Mouse (Mus musculus) forebrain, embryonic 12.5 days (tissue): ENCODE measurements at regions not wholly inside any gene's neighbourhood (a gene's known extent, or its start where the extent isn't known, plus 50 kb on each side); places are given as distances from the start of the nearest gene placed in this dataset.

Experiments used
- ATAC-seq: fragments of 200-750 bp; cut with Nextera tagmentation; 2 replicates; pipeline ENCODE4 v1.8.0; 2017; ENCODE audit warnings: moderate TSS enrichment; ENCODE audit not compliant: low FRiP score
- H3K27ac ChIP-seq: fragments of 300-500 bp; sonication (generic); 2 replicates; pipeline ENCODE4 v1.5.1; 2016; ENCODE audit warnings: mild to moderate bottlenecking
- H3K27me3 ChIP-seq: fragments of 300-500 bp; sonication (generic); 2 replicates; pipeline ENCODE4 v1.6.1; 2016; ENCODE audit warnings: mild to moderate bottlenecking
- H3K36me3 ChIP-seq: fragments of 300-500 bp; sonication (generic); replicated peaks from 2 replicates; pipeline ENCODE4 v1.6.1; 2016; ENCODE audit warnings: mild to moderate bottlenecking
- H3K4me1 ChIP-seq: fragments of 300-500 bp; sonication (generic); 2 replicates; pipeline ENCODE4 v1.6.1; 2016
- H3K4me2 ChIP-seq: fragments of 300-500 bp; sonication (generic); 2 replicates; pipeline ENCODE4 v1.6.1; 2016; ENCODE audit warnings: mild to moderate bottlenecking, moderate library complexity
- H3K4me3 ChIP-seq: fragments of 300-500 bp; sonication (generic); replicated peaks from 2 replicates; pipeline ENCODE4 v1.5.1; 2016; ENCODE audit warnings: mild to moderate bottlenecking
- H3K9ac ChIP-seq: fragments of 300-500 bp; sonication (generic); 2 replicates; pipeline ENCODE4 v1.6.1; 2016; ENCODE audit warnings: mild to moderate bottlenecking
- H3K9me3 ChIP-seq: fragments of 300-500 bp; sonication (generic); 2 replicates; pipeline ENCODE4 v1.6.1; 2016
- WGBS: fragments of 180-500 bp; shearing (Covaris S2); methylation state at CpG from one replicate; pipeline ENCODE4 v1.1.7; 2016; 5-methylcytosine and 5-hydroxymethylcytosine counted together

DNA sequence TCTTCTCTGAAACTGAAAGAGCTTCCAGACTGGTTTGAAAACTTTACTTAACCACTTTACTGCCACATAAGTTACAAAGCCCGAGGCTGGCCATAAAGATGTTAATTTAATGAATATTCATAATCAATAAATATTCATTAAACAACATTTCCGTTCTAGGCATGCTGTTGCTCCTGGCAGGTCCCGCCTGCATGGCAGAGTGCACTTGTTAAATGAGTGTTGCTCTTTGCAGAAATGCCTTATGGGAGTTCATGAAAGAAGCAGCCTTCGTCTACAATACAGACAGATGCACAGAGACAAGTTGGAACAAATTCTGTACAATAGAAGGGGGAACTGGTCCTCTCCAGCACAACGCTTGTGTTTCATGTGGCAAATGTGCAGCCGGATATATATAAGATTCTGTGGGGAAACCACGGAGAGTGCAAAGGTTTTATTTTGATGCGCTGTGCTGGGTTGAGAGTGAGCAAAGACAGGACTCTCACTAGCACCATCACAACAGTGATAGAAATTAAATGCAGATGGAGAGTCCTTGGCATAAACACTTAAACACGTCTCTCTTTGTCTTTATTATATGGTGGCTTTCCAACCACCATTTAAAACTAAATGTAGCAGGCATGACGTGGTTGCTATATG is 1034.2 kb downstream of the Ttll7 start:
- H3K4me2 ChIP-seq, result no peak overlapping the region
- WGBS, result 62% methylated on average over 10 of the region's 10 CpGs
- H3K27ac ChIP-seq, result no peak overlapping the region
- no peak overlapping the region for H3K4me3 ChIP-seq
- no peaks in the 10 kb centered on the region for H3K9me3 ChIP-seq
- H3K27me3 ChIP-seq, result no peaks in the 10 kb centered on the region
- peak; percentile 33; the same call in 1 of the 2 replicates for ATAC-seq
- peaks cover 9% of the 10 kb centered on the region for H3K4me1 ChIP-seq
- H3K36me3 ChIP-seq, result no peaks in the 10 kb centered on the region
- no peak overlapping the region for H3K9ac ChIP-seq

DNA sequence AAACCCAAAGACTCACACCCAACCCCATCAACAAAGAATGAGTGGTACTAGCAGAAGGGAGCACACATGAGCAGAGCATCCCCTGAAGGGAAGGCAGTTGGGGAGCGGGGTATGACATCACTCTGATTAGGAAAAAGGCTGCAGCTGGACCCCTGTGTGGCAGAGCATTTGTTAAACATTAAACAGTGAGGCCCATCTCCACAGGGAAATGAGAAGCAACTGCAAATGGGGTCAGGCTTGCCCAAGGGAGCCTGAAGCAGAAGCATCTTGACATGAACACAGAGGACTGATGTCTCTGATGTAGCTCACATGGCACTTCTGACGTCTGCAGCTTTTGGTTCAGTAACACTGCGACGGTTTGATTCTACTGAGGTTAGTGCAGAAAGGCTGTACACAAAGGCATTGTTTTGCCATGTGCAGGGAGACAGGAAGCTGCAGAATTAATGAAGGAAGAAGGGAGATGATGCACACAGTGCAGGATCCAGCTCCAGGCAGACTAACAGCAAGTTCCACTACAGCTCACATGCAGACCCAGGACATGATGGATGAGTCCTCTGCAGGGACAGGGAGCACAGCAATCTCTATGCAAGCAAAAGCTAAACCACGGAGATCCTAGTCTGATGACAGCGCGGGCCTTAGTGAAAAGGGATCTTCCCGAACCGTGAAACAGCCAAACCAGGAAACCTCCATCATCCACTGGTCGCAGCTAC is 1030.9 kb downstream of the Ttll7 start:
- 69% methylated on average over 10 of the region's 10 CpGs for WGBS
- no peaks in the 10 kb centered on the region for H3K27me3 ChIP-seq
- no peak overlapping the region for H3K4me2 ChIP-seq
- H3K27ac ChIP-seq, result no peak overlapping the region
- H3K4me3 ChIP-seq, result no peak overlapping the region
- peak; percentile 63 for ATAC-seq
- no peaks in the 10 kb centered on the region for H3K9me3 ChIP-seq
- peaks cover 9% of the 10 kb centered on the region for H3K4me1 ChIP-seq
- no peaks in the 10 kb centered on the region for H3K36me3 ChIP-seq
- H3K9ac ChIP-seq, result no peak overlapping the region

DNA sequence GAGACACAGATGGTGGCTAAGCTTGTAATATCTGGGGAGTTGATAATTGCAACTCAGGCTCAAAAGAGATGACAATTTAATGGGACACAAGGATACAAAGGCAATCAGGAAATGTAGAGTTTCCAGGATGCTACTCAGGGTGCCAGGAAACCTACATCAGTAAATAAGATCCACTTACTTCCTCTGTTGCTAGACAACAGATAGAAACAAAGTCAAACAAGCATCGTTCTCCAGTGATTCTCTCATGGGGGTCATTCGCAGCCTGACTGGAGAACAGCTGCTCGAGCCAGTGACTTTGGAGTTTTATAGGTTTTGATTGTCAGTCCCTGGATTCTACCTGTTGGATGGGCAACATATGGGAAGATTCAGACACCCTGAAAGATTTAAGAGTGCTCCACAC is 1026.5 kb downstream of the Ttll7 start:
- no peaks in the 10 kb centered on the region for H3K9me3 ChIP-seq
- 81% methylated on average over 3 of the region's 3 CpGs for WGBS
- no peak overlapping the region for H3K4me2 ChIP-seq
- no peak overlapping the region for H3K9ac ChIP-seq
- ATAC-seq, result no peak
- no peaks in the 10 kb centered on the region for H3K36me3 ChIP-seq
- no peaks in the 10 kb centered on the region for H3K27me3 ChIP-seq
- H3K4me1 ChIP-seq, result peaks cover 9% of the 10 kb centered on the region
- H3K4me3 ChIP-seq, result no peak overlapping the region
- no peak overlapping the region for H3K27ac ChIP-seq

DNA sequence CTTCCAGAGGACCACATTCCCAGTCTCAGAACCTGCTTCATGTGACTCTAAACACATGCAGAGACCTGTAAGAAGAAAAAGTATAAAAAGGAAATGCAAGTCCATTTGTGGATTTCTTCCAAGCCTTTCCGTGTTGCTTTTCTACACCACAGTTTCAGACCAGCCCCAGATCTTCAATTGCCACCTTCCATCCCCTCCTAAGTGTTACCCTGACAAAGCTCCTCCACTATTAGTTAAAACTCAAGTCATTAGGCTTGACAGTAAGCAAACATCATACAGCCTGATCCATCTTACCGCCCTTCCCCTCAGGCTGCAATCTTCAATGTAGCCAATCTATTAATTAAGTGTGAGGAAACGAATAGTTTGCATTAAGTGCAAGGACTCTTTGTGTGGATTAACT is 1016.1 kb downstream of the Ttll7 start:
- Histone ChIP-seq H3K27me3 (no peaks in the 10 kb centered on the region), H3K9me3 (no peaks in the 10 kb centered on the region), H3K4me3 (no peak overlapping the region), H3K9ac (no peak overlapping the region), H3K4me2 (no peak overlapping the region), H3K27ac (no peak overlapping the region), H3K36me3 (no peaks in the 10 kb centered on the region), H3K4me1 (no peaks in the 10 kb centered on the region)
- WGBS, result 71% methylated on average over 3 of the region's 3 CpGs
- no peak for ATAC-seq

DNA sequence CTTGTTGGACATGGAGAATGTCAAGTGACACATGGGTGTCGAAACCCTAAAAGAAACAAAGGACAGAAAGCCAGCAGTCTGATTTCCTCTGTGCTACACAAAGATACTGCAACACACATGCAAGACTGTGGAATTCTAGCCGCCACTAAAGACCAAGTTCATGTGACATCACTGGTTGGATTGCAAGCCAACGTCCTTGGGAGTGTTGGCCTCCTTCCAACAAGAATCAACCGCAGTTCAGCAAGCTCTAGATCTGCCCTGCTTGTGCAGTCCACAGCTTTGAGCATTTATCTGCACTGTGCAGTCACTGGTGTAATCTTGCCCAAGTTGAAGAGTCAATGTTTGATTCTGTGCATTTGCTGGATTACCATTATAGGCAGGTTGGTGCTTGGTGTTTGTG is 1001.2 kb downstream of the Ttll7 start:
- WGBS, result 84% methylated on average over 4 of the region's 4 CpGs
- H3K4me2 ChIP-seq, result no peak overlapping the region
- ATAC-seq, result no peak

DNA sequence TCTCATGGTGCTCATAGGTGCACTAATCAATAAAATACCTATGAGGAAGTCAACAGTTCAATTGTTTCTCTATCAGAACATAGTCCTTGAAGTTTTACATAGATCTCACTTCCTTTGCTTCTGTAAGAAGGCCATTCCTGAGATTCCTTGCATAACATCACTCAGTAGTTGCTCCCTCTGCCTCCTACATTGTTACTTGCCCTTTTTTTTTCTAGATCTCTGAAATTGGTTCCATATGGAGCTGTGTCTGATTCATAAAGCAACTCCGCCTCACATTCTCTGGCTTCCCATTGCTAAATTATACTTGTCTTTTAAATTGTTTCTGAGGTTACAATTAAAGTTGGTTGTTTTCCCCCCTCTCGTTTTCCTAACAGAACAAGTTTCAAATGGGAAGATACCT is 1000.7 kb downstream of the Ttll7 start:
- H3K9me3 ChIP-seq, result no peaks in the 10 kb centered on the region
- WGBS, result 81% methylated on average over 2 of the region's 2 CpGs
- no peak for ATAC-seq

More for the DNA sequence above, 1001.2 kb downstream of the Ttll7 start:
- Histone ChIP-seq H3K27me3 (no peaks in the 10 kb centered on the region), H3K4me3 (no peak overlapping the region), H3K9me3 (no peaks in the 10 kb centered on the region), H3K4me1 (no peaks in the 10 kb centered on the region), H3K36me3 (no peaks in the 10 kb centered on the region), H3K9ac (no peak overlapping the region), H3K27ac (no peak overlapping the region)

DNA sequence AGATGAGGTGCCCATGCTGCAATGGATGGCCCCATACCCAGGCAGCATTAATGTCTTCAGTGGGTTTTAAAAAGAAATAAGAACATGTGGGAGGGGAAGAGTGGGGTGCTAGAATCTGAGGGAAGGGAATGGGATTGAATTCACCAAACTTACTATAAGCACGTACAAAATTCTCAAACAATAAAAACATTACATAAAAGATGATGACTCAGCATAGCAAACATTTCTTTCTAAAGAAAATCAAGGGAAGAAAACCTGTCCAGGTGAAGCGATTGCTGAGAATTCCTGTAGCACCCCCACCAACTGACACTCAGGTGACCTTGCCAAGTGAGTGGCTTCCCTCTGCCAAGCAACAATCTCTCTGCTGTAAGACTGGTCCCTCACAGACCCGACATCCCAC is 989.2 kb downstream of the Ttll7 start:
- no peaks in the 10 kb centered on the region for H3K36me3 ChIP-seq
- no peak overlapping the region for H3K9ac ChIP-seq
- H3K4me3 ChIP-seq, result no peak overlapping the region
- no peak overlapping the region for H3K27ac ChIP-seq
- H3K27me3 ChIP-seq, result no peaks in the 10 kb centered on the region
- no peak for ATAC-seq
- no peaks in the 10 kb centered on the region for H3K9me3 ChIP-seq
- H3K4me1 ChIP-seq, result no peaks in the 10 kb centered on the region
- H3K4me2 ChIP-seq, result no peak overlapping the region
- WGBS, result 89% methylated on average over 3 of the region's 3 CpGs

More for the DNA sequence above, 1000.7 kb downstream of the Ttll7 start:
- H3K4me1 ChIP-seq, result no peaks in the 10 kb centered on the region
- no peak overlapping the region for H3K9ac ChIP-seq
- no peak overlapping the region for H3K4me3 ChIP-seq
- no peaks in the 10 kb centered on the region for H3K27me3 ChIP-seq
- H3K27ac ChIP-seq, result no peak overlapping the region
- no peak overlapping the region for H3K4me2 ChIP-seq
- H3K36me3 ChIP-seq, result no peaks in the 10 kb centered on the region

DNA sequence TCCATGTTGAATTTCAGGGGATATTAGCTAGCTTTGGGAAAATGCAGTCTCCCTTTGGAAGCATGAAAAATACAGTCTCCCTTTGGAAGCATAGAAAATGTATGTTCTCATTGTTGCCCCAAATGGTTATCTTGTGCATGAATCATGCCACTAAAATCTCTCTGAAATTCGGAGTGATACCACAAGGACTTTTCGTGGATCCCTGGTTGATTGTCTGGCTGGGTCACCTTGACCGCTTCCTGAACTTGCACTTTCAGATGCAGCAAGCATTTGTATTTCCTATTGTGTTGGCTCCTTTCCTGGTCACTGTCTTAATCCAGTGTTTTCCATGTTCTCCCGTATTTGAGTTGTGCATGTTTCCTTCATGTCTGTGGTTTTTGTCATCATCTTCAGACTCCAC is 986.6 kb downstream of the Ttll7 start:
- Histone ChIP-seq H3K9ac (no peak overlapping the region), H3K27me3 (no peaks in the 10 kb centered on the region), H3K4me3 (no peak overlapping the region), H3K4me2 (no peak overlapping the region), H3K9me3 (no peaks in the 10 kb centered on the region), H3K36me3 (no peaks in the 10 kb centered on the region), H3K4me1 (no peaks in the 10 kb centered on the region), H3K27ac (no peak overlapping the region)
- no peak for ATAC-seq
- 89% methylated on average over 4 of the region's 4 CpGs for WGBS

DNA sequence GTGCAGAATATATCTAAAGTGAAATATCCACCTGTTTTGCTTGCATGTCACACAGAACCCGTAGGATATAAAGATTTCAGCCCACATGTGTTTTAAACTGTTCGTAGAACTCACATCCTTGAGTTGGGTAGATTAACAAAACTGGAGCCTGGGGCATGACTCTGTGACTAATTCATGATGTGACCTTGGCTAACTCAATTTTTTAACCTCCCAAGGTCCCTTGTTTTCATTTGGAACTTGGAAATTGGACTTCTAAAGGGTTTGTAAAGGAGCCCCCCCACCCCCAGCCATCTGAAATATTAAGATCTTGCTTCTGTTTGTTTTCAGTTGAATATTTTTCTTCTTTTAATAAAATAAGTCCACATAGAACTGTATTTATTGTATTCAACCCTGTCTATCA is 983.5 kb downstream of the Ttll7 start:
- ATAC-seq, result no peak
- H3K4me1 ChIP-seq, result no peaks in the 10 kb centered on the region
- no peak overlapping the region for H3K4me3 ChIP-seq
- no peak overlapping the region for H3K27ac ChIP-seq
- WGBS, result 79% methylated on average over 2 of the region's 2 CpGs
- no peak overlapping the region for H3K9ac ChIP-seq
- no peak overlapping the region for H3K4me2 ChIP-seq
- no peaks in the 10 kb centered on the region for H3K27me3 ChIP-seq
- no peaks in the 10 kb centered on the region for H3K9me3 ChIP-seq
- H3K36me3 ChIP-seq, result no peaks in the 10 kb centered on the region

DNA sequence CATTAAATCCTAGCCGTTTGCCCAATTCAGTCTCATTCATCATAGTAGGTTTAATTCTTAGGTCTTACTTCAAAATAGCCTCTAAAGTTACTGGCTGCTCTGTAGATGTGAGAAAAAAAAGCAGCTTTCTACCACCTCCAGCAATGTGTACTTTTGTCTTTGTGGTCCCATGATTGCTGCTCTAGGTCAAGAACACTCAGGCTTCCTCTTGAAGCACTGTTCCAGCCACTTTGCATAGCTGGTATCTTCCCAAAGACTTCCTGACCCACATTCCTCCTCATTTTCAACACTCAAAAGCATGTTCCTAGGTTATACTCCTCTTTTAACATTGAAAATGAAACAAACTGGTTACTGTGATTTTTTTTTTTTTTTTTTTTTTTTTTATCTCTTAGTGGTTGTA is 973.2 kb downstream of the Ttll7 start:
- no peaks in the 10 kb centered on the region for H3K36me3 ChIP-seq
- no peaks in the 10 kb centered on the region for H3K4me1 ChIP-seq
- no peaks in the 10 kb centered on the region for H3K9me3 ChIP-seq
- no peak for ATAC-seq
- H3K4me3 ChIP-seq, result no peak overlapping the region
- H3K9ac ChIP-seq, result no peak overlapping the region
- no peak overlapping the region for H3K4me2 ChIP-seq
- WGBS, result 91% methylated on average over 1 of the region's 1 CpGs
- H3K27me3 ChIP-seq, result no peaks in the 10 kb centered on the region
- H3K27ac ChIP-seq, result no peak overlapping the region

DNA sequence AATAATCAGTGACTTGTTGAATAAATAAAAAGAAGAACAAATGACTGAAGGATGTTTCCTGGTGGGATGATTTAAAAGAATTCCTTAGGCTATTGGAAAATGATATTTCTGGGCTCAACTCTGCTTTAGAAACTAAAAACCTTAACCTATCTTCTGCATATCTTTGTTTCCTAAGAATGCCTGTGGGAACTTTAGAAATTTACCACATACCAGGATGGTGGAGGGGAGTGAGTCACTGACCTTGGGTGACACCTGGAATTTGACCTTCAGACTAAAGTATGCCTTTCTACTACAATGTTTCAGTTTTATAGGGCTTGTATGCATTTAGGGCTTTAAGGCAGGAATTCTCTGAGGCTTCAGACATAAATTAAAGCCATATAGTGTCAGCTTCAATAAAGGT is 972.3 kb downstream of the Ttll7 start:
- no peaks in the 10 kb centered on the region for H3K4me1 ChIP-seq
- no peak overlapping the region for H3K4me2 ChIP-seq
- ATAC-seq, result no peak
- H3K9me3 ChIP-seq, result no peaks in the 10 kb centered on the region
- no peak overlapping the region for H3K4me3 ChIP-seq
- H3K27ac ChIP-seq, result no peak overlapping the region
- H3K9ac ChIP-seq, result no peak overlapping the region
- H3K36me3 ChIP-seq, result no peaks in the 10 kb centered on the region
- no peaks in the 10 kb centered on the region for H3K27me3 ChIP-seq

DNA sequence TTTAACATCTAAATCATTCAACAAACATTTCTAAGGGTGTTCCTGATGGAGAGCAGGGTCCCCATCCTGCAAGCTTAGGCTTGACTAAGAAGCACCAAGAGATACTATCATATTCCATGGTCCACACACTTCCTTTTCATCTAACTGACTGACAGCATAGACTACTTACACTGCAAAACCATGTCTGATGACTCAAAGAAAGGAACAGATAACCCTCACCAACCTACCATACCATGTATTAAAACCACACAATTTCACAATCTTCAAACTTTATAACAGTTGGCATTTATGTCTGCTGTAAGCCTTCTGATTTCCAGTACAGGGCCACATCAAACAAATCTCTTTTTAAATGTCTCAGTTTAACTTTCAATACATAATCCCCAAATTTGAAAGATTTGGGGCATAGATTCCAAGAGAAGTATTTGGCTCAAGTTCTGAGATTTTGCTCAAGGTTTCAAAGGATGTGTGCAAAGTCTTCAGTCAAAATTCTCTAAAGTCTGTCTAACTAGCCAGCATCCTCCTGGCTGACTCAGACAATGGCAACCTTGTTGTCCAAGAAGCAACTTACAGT is 962.0 kb downstream of the Ttll7 start:
- no peaks in the 10 kb centered on the region for H3K27me3 ChIP-seq
- no peaks in the 10 kb centered on the region for H3K4me1 ChIP-seq
- H3K4me3 ChIP-seq, result no peak overlapping the region
- H3K27ac ChIP-seq, result no peak overlapping the region
- no peak overlapping the region for H3K9ac ChIP-seq
- H3K36me3 ChIP-seq, result no peaks in the 10 kb centered on the region
- no peak overlapping the region for H3K4me2 ChIP-seq
- no peaks in the 10 kb centered on the region for H3K9me3 ChIP-seq
- ATAC-seq, result no peak

DNA sequence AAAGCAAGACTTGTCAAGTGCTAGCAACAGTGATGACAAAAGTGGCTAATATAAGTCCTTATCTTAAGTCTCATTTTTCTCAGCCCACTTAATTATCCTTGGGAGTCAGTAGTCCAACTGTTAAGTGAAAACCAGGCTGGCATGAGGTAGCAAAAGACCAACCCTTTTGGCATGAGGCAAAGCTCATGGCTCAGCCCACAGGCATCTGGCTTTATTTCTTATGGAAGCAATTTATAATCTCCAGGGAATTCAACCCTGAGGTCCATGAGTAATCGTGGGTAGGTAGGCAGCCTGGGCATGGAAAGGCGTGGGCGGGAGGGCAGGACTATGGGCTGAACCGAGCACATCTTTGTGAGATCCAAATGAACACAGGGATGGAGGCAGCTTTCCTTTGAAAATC is 950.4 kb downstream of the Ttll7 start:
- Histone ChIP-seq H3K9ac (no peak overlapping the region), H3K27ac (no peak overlapping the region), H3K36me3 (no peaks in the 10 kb centered on the region), H3K4me1 (no peaks in the 10 kb centered on the region), H3K9me3 (no peaks in the 10 kb centered on the region), H3K4me2 (no peak overlapping the region), H3K27me3 (no peaks in the 10 kb centered on the region), H3K4me3 (no peak overlapping the region)
- 73% methylated on average over 4 of the region's 4 CpGs for WGBS
- ATAC-seq, result no peak
